Mouse (Mus musculus) E14TG2a.4 (cell line): ENCODE measurements around the gene Gsg1l.

Source experiments
- H3K27me3 ChIP-seq: 2 replicates; pipeline ENCODE4 v1.6.1; 2014; ENCODE audit warnings: low read length, control low read depth; ENCODE audit not compliant: insufficient read depth
- H3K36me3 ChIP-seq: 2 replicates; pipeline ENCODE4 v1.6.1; 2014; ENCODE audit warnings: low read length, control low read depth; ENCODE audit not compliant: insufficient read depth
- H3K4me1 ChIP-seq: replicated peaks from 2 replicates; pipeline ENCODE4 v1.6.1; 2014; ENCODE audit warnings: low read depth, low read length, control low read depth
- H3K4me3 ChIP-seq: replicated peaks from 2 replicates; pipeline ENCODE4 v1.5.1; 2014; ENCODE audit warnings: mild to moderate bottlenecking, low read length
- H3K9me3 ChIP-seq: 2 replicates; pipeline ENCODE4 v1.6.1; 2014; ENCODE audit warnings: low read length, control low read depth
- CTCF ChIP-seq: conservative IDR thresholded peaks from 2 replicates; pipeline ENCODE4 v1.5.1; 2014; ENCODE audit warnings: low read length
- NANOG ChIP-seq: IDR thresholded peaks from 2 replicates; pipeline ENCODE4 v1.6.1; 2014; ENCODE audit warnings: borderline replicate concordance, low read length, mixed read lengths
- POU5F1 ChIP-seq: IDR thresholded peaks from 2 replicates; pipeline ENCODE4 v1.6.1; 2014; ENCODE audit warnings: low read length, borderline replicate concordance

Gene Gsg1l

GRCm38 (mm10) chr7:125846866-125847527 is 235.2 kb downstream of the Gsg1l start:
- Histone ChIP-seq H3K9me3 (no peaks in the 10 kb centered on the region), H3K36me3 (peaks cover 10% of the 10 kb centered on the region; the same call in 1 of the 2 replicates), H3K4me1 (no peaks in the 10 kb centered on the region), H3K27me3 (no peaks in the 10 kb centered on the region), H3K4me3 (no peak overlapping the region)
- TF ChIP-seq POU5F1 (no peak), CTCF (no peak), NANOG (no peak)

- H3K4me1 ChIP-seq = no peaks in the 10 kb centered on the region
- no peak for TF ChIP-seq POU5F1
- TF ChIP-seq CTCF = no peak
- TF ChIP-seq NANOG = no peak
- H3K4me3 ChIP-seq = no peak overlapping the region
- no peaks in the 10 kb centered on the region for H3K9me3 ChIP-seq
- H3K27me3 ChIP-seq = no peaks in the 10 kb centered on the region
- peaks cover 10% of the 10 kb centered on the region; the same call in 1 of the 2 replicates for H3K36me3 ChIP-seq
These were observed 236.6 kb downstream of the Gsg1l start for GRCm38 (mm10) chr7:125845611-125846010.

- H3K4me3 ChIP-seq = no peak overlapping the region
- H3K27me3 ChIP-seq = no peaks in the 10 kb centered on the region
- H3K9me3 ChIP-seq = no peaks in the 10 kb centered on the region
- TF ChIP-seq CTCF (no peak), POU5F1 (no peak), NANOG (no peak)
- peaks cover 6% of the 10 kb centered on the region; the same call in 1 of the 2 replicates for H3K36me3 ChIP-seq
- H3K4me1 ChIP-seq = peaks cover 19% of the 10 kb centered on the region
These were observed 244.0 kb downstream of the Gsg1l start for GRCm38 (mm10) chr7:125838078-125838742.

DNA sequence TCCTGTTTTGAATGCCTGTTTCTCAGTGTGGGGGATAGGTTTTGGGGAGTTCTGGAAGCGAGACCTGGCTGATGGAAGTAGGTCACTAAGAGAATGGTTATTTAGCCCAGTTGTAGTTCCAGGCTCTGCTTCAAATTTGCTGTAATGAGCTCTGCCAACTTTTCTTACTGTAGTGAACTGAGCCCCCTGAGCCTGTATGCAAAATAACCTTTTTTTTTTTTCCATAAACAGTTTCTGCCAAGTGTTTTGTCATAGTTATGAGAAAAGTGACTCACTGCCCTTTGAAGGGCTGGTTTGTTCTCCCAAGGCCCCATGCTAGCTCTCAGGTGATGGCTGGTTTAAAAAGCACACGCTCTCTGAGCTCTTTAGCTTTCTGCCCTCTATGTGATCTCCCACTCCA is 248.7 kb downstream of the Gsg1l start:
- Histone ChIP-seq H3K36me3 (no peaks in the 10 kb centered on the region), H3K27me3 (no peaks in the 10 kb centered on the region), H3K4me1 (peaks cover 12% of the 10 kb centered on the region), H3K4me3 (no peak overlapping the region), H3K9me3 (peaks cover 4% of the 10 kb centered on the region)
- TF ChIP-seq POU5F1 = no peak
- no peak for TF ChIP-seq NANOG
- TF ChIP-seq CTCF = no peak

- Histone ChIP-seq H3K4me3 (no peak overlapping the region), H3K9me3 (peaks cover 4% of the 10 kb centered on the region), H3K36me3 (no peaks in the 10 kb centered on the region), H3K27me3 (no peaks in the 10 kb centered on the region), H3K4me1 (peaks cover 5% of the 10 kb centered on the region)
- TF ChIP-seq POU5F1 (no peak), CTCF (no peak), NANOG (no peak)
These were observed 249.4 kb downstream of the Gsg1l start for GRCm38 (mm10) chr7:125832767-125833166.

- H3K4me3 ChIP-seq = no peak overlapping the region
- no peaks in the 10 kb centered on the region for H3K36me3 ChIP-seq
- H3K4me1 ChIP-seq = no peaks in the 10 kb centered on the region
- no peak for TF ChIP-seq POU5F1
- no peak for TF ChIP-seq NANOG
- TF ChIP-seq CTCF = no peak
- peaks cover 4% of the 10 kb centered on the region for H3K9me3 ChIP-seq
- no peaks in the 10 kb centered on the region for H3K27me3 ChIP-seq
These were observed 253.0 kb downstream of the Gsg1l start for GRCm38 (mm10) chr7:125829121-125829666.

- no peaks in the 10 kb centered on the region for H3K36me3 ChIP-seq
- H3K27me3 ChIP-seq = no peaks in the 10 kb centered on the region
- no peaks in the 10 kb centered on the region for H3K4me1 ChIP-seq
- TF ChIP-seq CTCF (no peak), POU5F1 (no peak), NANOG (no peak)
- H3K4me3 ChIP-seq = no peak overlapping the region
- peaks cover 4% of the 10 kb centered on the region for H3K9me3 ChIP-seq
These were observed 253.7 kb downstream of the Gsg1l start for GRCm38 (mm10) chr7:125828561-125828960.
